Mouse (Mus musculus) liver, postnatal 0 days (tissue): Measurements from ENCODE around the gene Kcnj10.

Experiments used
- CTCF ChIP-seq: sonication (generic); IDR thresholded peaks from 2 replicates; pipeline ENCODE4 v1.5.1; 2016; ENCODE audit warnings: antibody characterized with exemption, low read depth
- EP300 ChIP-seq: IDR thresholded peaks from 2 replicates; pipeline ENCODE4 v1.6.1; 2016; ENCODE audit warnings: antibody characterized with exemption, low read depth, mild to moderate bottlenecking

GRCm38 (mm10) chr1:172318424-172319035 is 22.5 kb upstream of the Kcnj10 start:
- TF ChIP-seq CTCF: no peak
- TF ChIP-seq EP300: no peak
